Mouse (Mus musculus): ENCODE data around the gene Stk11. TPM values are rescaled to one million over a fixed set of nuclear protein-coding genes. Genes with fewer than 3 reads are reported as not detected.
A peak's percentile ranks its signal among the peaks of the same experiment; 100 is the strongest.

Gene Stk11
- polyA plus RNA-seq, 1 experiment from 2014 or later, result 21.3 TPM

- Histone ChIP-seq H3K4me1 (peaks cover 60% of the 10 kb centered on the region), H3K36me3 (peaks cover 28% of the 10 kb centered on the region), H3K4me3 (replicated peaks) (peak within 1 kb of the TSS; percentile 61), H3K4me2 (replicated peaks) (peak within 1 kb of the TSS; percentile 85), H3K27ac (replicated peaks) (peak within 1 kb of the TSS; percentile 79), H3K9me3 (replicated peaks) (no peaks in the 10 kb centered on the region), H3K9ac (peak within 1 kb of the TSS; percentile 62), H3K27me3 (peaks cover 13% of the 10 kb centered on the region)
- ATAC-seq (ENCODE audit: insufficient number of reproducible peaks, low FRiP score, low TSS enrichment, low read depth), result no peak
- under 1% methylated on average over 87 of the region's 94 CpGs for WGBS
These were observed 23.2 kb downstream of the Stk11 start, which contains the start of gene Atp5d for GRCm38 (mm10) chr10:80138553-80139438. Gene Atp5d, plus strand, starts transcription at chr10:80138632.

GRCm38 (mm10) chr10:80139439-80139775 is 23.8 kb downstream of the Stk11 start:
- Histone ChIP-seq H3K9me3 (replicated peaks) (no peaks in the 10 kb centered on the region), H3K9ac (peak overlapping the region; percentile 62), H3K4me2 (replicated peaks) (peak overlapping the region; percentile 85), H3K36me3 (peaks cover 29% of the 10 kb centered on the region), H3K27me3 (peaks cover 13% of the 10 kb centered on the region), H3K4me1 (peaks cover 66% of the 10 kb centered on the region), H3K27ac (replicated peaks) (peak overlapping the region; percentile 79; the same call in 1 of the 2 replicates), H3K4me3 (replicated peaks) (peak overlapping the region; percentile 61)
- ATAC-seq (ENCODE audit: insufficient number of reproducible peaks, low FRiP score, low TSS enrichment, low read depth), result no peak
- WGBS, result 0% methylated on average over 10 of the region's 10 CpGs

GRCm38 (mm10) chr10:80139975-80140665 is 24.5 kb downstream of the Stk11 start:
- peaks cover 70% of the 10 kb centered on the region for H3K4me1 ChIP-seq
- 73% methylated on average over 11 of the region's 11 CpGs for WGBS
- H3K9ac ChIP-seq, result no peak overlapping the region
- no peak overlapping the region for H3K4me3 ChIP-seq (replicated peaks)
- H3K27me3 ChIP-seq, result peaks cover 13% of the 10 kb centered on the region
- H3K4me2 ChIP-seq (replicated peaks), result no peak overlapping the region
- no peak for ATAC-seq (ENCODE audit: insufficient number of reproducible peaks, low FRiP score, low TSS enrichment, low read depth)
- H3K9me3 ChIP-seq (replicated peaks), result no peaks in the 10 kb centered on the region
- 0 out of 2 replicates have a peak overlapping the region, but pooled peaks have one; percentile 90 for H3K27ac ChIP-seq (replicated peaks)
- peaks cover 29% of the 10 kb centered on the region for H3K36me3 ChIP-seq

- Histone ChIP-seq H3K9me3 (replicated peaks) (no peaks in the 10 kb centered on the region), H3K36me3 (peaks cover 28% of the 10 kb centered on the region), H3K4me2 (replicated peaks) (peak within 1 kb of the TSS; percentile 85), H3K4me1 (peaks cover 75% of the 10 kb centered on the region), H3K27ac (replicated peaks) (peak within 1 kb of the TSS; percentile 90), H3K4me3 (replicated peaks) (peak within 1 kb of the TSS; percentile 79), H3K9ac (peak within 1 kb of the TSS; percentile 31; the same call in 1 of the 2 replicates), H3K27me3 (peaks cover 13% of the 10 kb centered on the region)
- 71% methylated on average over 10 of the region's 10 CpGs for WGBS
- ATAC-seq (ENCODE audit: insufficient number of reproducible peaks, low FRiP score, low TSS enrichment, low read depth), result no peak
These were observed 25.0 kb downstream of the Stk11 start, which contains the start of gene Cbarp for GRCm38 (mm10) chr10:80140666-80141035. Gene Cbarp, minus strand, starts transcription at chr10:80140835.

- Histone ChIP-seq H3K27me3 (peaks cover 13% of the 10 kb centered on the region), H3K9me3 (replicated peaks) (no peaks in the 10 kb centered on the region), H3K4me3 (replicated peaks) (peak overlapping the region; percentile 79), H3K36me3 (peaks cover 23% of the 10 kb centered on the region), H3K9ac (peak overlapping the region; percentile 31; the same call in 1 of the 2 replicates), H3K4me2 (replicated peaks) (peak overlapping the region; percentile 74), H3K27ac (replicated peaks) (peak overlapping the region; percentile 90), H3K4me1 (peaks cover 80% of the 10 kb centered on the region)
- under 1% methylated on average over 29 of the region's 29 CpGs for WGBS
- ATAC-seq (ENCODE audit: insufficient number of reproducible peaks, low FRiP score, low TSS enrichment, low read depth), result peak; percentile 71
These were observed 25.6 kb downstream of the Stk11 start for GRCm38 (mm10) chr10:80141243-80141642.

GRCm38 (mm10) chr10:80141786-80142529 is 26.4 kb downstream of the Stk11 start:
- under 1% methylated on average over 43 of the region's 43 CpGs for WGBS
- H3K9me3 ChIP-seq (replicated peaks), result no peaks in the 10 kb centered on the region
- H3K9ac ChIP-seq, result peak overlapping the region; percentile 83
- peak overlapping the region; percentile 90 for H3K27ac ChIP-seq (replicated peaks)
- H3K4me3 ChIP-seq (replicated peaks), result peak overlapping the region; percentile 79
- peaks cover 23% of the 10 kb centered on the region for H3K36me3 ChIP-seq
- peaks cover 8% of the 10 kb centered on the region for H3K27me3 ChIP-seq
- H3K4me1 ChIP-seq, result peaks cover 80% of the 10 kb centered on the region
- H3K4me2 ChIP-seq (replicated peaks), result peak overlapping the region; percentile 74
- ATAC-seq (ENCODE audit: insufficient number of reproducible peaks, low FRiP score, low TSS enrichment, low read depth), result peak; percentile 86

- Histone ChIP-seq H3K4me1 (peaks cover 80% of the 10 kb centered on the region), H3K9ac (peak overlapping the region; percentile 83), H3K27ac (replicated peaks) (peak overlapping the region; percentile 90), H3K9me3 (replicated peaks) (no peaks in the 10 kb centered on the region), H3K4me3 (replicated peaks) (peak overlapping the region; percentile 79), H3K27me3 (peaks cover 5% of the 10 kb centered on the region; the same call in 1 of the 2 replicates), H3K4me2 (replicated peaks) (peak overlapping the region; percentile 74), H3K36me3 (peaks cover 23% of the 10 kb centered on the region)
- no peak for ATAC-seq (ENCODE audit: insufficient number of reproducible peaks, low FRiP score, low TSS enrichment, low read depth)
- WGBS, result under 1% methylated on average over 15 of the region's 15 CpGs
These were observed 26.9 kb downstream of the Stk11 start for GRCm38 (mm10) chr10:80142530-80142925.

GRCm38 (mm10) chr10:80143664-80144063 is 28.1 kb downstream of the Stk11 start:
- Histone ChIP-seq H3K4me2 (replicated peaks) (no peak overlapping the region; the same call in 1 of the 2 replicates), H3K36me3 (peaks cover 23% of the 10 kb centered on the region), H3K27ac (replicated peaks) (no peak overlapping the region), H3K4me3 (replicated peaks) (no peak overlapping the region), H3K9me3 (replicated peaks) (no peaks in the 10 kb centered on the region), H3K9ac (no peak overlapping the region), H3K27me3 (no peaks in the 10 kb centered on the region; the same call in 1 of the 2 replicates), H3K4me1 (peaks cover 74% of the 10 kb centered on the region)
- WGBS, result 91% methylated on average over 7 of the region's 7 CpGs
- no peak for ATAC-seq (ENCODE audit: insufficient number of reproducible peaks, low FRiP score, low TSS enrichment, low read depth)

GRCm38 (mm10) chr10:80144159-80144558 is 28.6 kb downstream of the Stk11 start:
- Histone ChIP-seq H3K36me3 (peaks cover 23% of the 10 kb centered on the region), H3K4me3 (replicated peaks) (no peak overlapping the region), H3K27me3 (no peaks in the 10 kb centered on the region), H3K4me1 (peaks cover 71% of the 10 kb centered on the region), H3K27ac (replicated peaks) (no peak overlapping the region), H3K9ac (no peak overlapping the region), H3K4me2 (replicated peaks) (no peak overlapping the region), H3K9me3 (replicated peaks) (no peaks in the 10 kb centered on the region)
- no peak for ATAC-seq (ENCODE audit: insufficient number of reproducible peaks, low FRiP score, low TSS enrichment, low read depth)
- WGBS, result 89% methylated on average over 12 of the region's 12 CpGs

GRCm38 (mm10) chr10:80144864-80145838 is 29.5 kb downstream of the Stk11 start:
- H3K36me3 ChIP-seq, result peaks cover 23% of the 10 kb centered on the region
- no peak overlapping the region for H3K9ac ChIP-seq
- no peak overlapping the region for H3K4me3 ChIP-seq (replicated peaks)
- H3K27me3 ChIP-seq, result no peaks in the 10 kb centered on the region
- peak overlapping the region; percentile 100 for H3K27ac ChIP-seq (replicated peaks)
- no peak overlapping the region for H3K4me2 ChIP-seq (replicated peaks)
- H3K4me1 ChIP-seq, result peaks cover 65% of the 10 kb centered on the region
- no peak for ATAC-seq (ENCODE audit: insufficient number of reproducible peaks, low FRiP score, low TSS enrichment, low read depth)
- WGBS, result 67% methylated on average over 20 of the region's 20 CpGs
- H3K9me3 ChIP-seq (replicated peaks), result no peaks in the 10 kb centered on the region
